Mouse (Mus musculus) myocyte (in vitro differentiated cells): ENCODE data around the gene Arpc1a.
A peak's percentile ranks its signal among the peaks of the same experiment; 100 is the strongest.

Experiments used
- CEBPB ChIP-seq: IDR thresholded peaks from 2 replicates; pipeline ENCODE4 v1.6.1; 2011; ENCODE audit warnings: mild to moderate bottlenecking, moderate library complexity; ENCODE audit not compliant: poor library complexity, insufficient read depth, severe bottlenecking
- E2F4 ChIP-seq: IDR thresholded peaks from one replicate; pipeline ENCODE4 v1.6.1; 2011; ENCODE audit warnings: mild to moderate bottlenecking, control low read depth, moderate library complexity; ENCODE audit not compliant: insufficient read depth
- MAX ChIP-seq: IDR thresholded peaks from one replicate; pipeline ENCODE4 v1.6.1; 2011; ENCODE audit warnings: low read depth, mild to moderate bottlenecking, control low read depth
- MYOG ChIP-seq, 3 experiments: IDR thresholded peaks; one replicate each; pipeline ENCODE4 v1.6.1; 2011; ENCODE audit warnings: control low read depth in 2 of 3, low read depth in 2 of 3, mild to moderate bottlenecking in 2 of 3; ENCODE audit not compliant: insufficient read length in 2 of 3, control insufficient read depth in 1 of 3, insufficient read depth in 1 of 3
- POLR2A ChIP-seq: IDR thresholded peaks from one replicate; pipeline ENCODE4 v1.6.1; 2011; ENCODE audit warnings: low read depth, mild to moderate bottlenecking, control low read depth, moderate library complexity; ENCODE audit not compliant: insufficient read length
- POLR2AphosphoS2 ChIP-seq: IDR thresholded peaks from one replicate; pipeline ENCODE4 v1.6.1; 2011; ENCODE audit warnings: low read depth, control low read depth; ENCODE audit not compliant: insufficient read length
- REST ChIP-seq: IDR thresholded peaks from one replicate; pipeline ENCODE4 v1.6.1; 2011; ENCODE audit warnings: mild to moderate bottlenecking, control low read depth, moderate library complexity; ENCODE audit not compliant: insufficient read depth, insufficient read length
- USF1 ChIP-seq: IDR thresholded peaks from one replicate; pipeline ENCODE4 v1.6.1; 2011; ENCODE audit warnings: low read depth, mild to moderate bottlenecking, control low read depth, moderate library complexity

- TF ChIP-seq CEBPB (peak; percentile 48; the same call in 1 of the 2 replicates), USF1 (no peak), POLR2AphosphoS2 (no peak), REST (no peak), MAX (no peak), POLR2A (no peak), E2F4 (no peak), MYOG (IDR thresholded peaks at IDR 0.05; ENCODE audit: control insufficient read depth in 1 of 3, insufficient read depth in 1 of 3, insufficient read length in 2 of 3, low read depth in 2 of 3) (no peak)
Measured at GRCm38 (mm10) chr5:145116316-145116715, 32.7 kb downstream of the Arpc1a start.
